Mouse (Mus musculus) layer of hippocampus, postnatal 10 days (tissue): Measurements from ENCODE around the gene Vps25. TPM values are rescaled to one million over a fixed set of nuclear protein-coding genes. Genes with fewer than 3 reads are reported as not detected.

Experiments
- DNase-seq, 2 experiments: peaks; one replicate each; pipeline ENCODE4 v3.0.0; 2021; ENCODE audit warnings: low spot score in 2 of 2
- long read RNA-seq: library from polyadenylated mRNA; stranded (forward); transcript quantifications from one replicate; pipeline ENCODE4 v2.0.0, GENCODE M21; 2023
- total RNA-seq, 2 experiments: library from RNA; stranded (reverse); gene quantifications; 2 replicates each; pipeline ENCODE4 v1.2.3; 2021

Vps25 gene
- 10 to 100 TPM; 78.4 to 81.9 TPM for total RNA-seq
- long read RNA-seq, transcript Vps25-202 (6 exons, 1,106 nt), result major isoform, 142 of 161 reads
- long read RNA-seq, transcript Vps25-205 (5 exons, 790 nt), result minor isoform, 12 of 161 reads
- long read RNA-seq, partial matches to known transcripts, result 0 of 161 reads
- long read RNA-seq, other reads (novel, unspliced or antisense), result 2 of 161 reads

DNA sequence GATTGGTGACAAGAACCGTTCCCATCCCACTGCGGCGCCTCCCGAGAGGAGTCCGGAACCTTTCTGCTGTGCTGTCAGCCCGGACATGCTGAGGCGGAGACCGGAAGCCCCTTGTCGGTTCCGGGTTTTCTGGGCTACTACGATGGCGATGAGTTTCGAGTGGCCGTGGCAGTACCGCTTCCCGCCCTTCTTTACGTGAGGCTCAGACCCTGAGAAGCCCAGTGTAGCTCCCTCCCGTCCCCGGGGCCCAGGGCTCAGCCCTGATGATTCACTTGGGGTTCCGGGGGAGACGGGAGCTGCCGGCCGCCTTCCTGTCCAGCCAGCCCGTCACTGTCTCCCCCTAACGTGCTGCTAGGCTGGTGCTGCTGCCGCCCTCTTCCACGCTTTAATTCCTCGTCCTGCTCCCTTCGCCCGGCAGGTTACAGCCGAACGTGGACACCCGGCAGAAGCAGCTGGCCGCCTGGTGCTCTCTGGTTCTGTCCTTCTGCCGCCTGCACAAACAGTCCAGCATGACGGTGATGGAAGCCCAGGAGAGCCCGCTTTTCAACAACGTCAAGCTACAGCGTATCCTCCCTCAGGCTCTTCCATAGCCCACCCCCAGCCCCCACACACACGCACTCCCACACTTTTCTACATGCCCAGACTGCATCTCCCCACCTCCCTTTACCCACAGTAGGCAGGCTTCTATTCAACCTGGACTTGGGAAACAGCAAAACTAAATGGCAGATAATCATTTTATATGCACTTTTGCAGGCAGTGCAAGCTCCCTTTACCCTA, at the start of gene Vps25:
Gene Vps25, plus strand, starts transcription at position 95 of the 777 bp plus-strand sequence.
- DNase-seq, result peak; percentile 84 to 89

DNA sequence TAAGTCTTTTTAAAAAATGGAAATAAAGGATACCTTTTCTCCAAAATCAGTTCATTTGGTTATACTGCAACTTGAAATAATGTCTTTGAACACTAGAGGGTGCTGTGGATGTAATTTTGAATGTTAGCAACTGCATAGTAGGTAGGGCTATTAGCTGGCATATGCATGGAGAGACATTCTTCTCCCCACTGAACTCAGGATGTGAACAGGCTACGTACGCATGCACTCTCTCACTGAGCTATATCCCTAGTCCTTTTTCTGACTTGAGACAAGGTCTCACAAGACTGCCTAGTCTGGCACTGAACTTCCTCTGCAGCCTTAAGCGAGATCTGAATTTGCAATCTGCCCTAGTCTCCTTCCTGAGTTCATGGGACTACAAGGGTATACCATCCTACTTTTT, 41.5 kb upstream of the Vps25 start:
- DNase-seq, result peak; percentile 18 to 20

- DNase-seq, result no peak
Measured at GRCm38 (mm10) chr11:101216936-101217335, 36.6 kb upstream of the Vps25 start.

DNA sequence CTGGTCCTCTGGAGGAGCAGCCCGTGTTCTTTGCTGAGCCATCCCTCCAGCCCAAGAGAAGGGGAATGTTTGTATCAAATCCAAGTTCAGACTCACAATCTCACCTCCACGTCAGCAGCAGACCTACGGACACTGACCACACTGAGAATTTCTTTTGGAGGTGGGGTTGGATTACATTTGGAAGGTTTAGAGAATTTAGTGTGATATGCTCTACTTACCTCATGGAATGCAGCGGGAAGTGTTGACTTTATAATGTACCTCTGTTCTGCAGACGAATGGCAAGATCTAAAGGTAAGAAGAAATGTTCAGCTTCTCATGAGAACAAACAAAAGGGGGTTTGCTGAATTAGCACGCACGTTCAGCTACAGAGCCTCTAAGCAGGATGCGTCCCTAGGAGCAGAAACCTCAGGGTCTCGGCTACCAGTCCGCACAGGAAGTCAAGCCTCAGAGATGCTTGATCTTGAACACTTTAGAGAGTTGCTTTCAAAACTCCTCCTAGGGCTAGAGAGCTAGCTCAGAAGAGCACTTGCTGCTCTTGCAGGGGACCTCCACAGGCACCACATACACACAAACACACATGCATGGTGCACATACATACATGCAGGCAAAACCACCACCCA, 35.0 kb upstream of the Vps25 start:
- DNase-seq, result no peak

DNA sequence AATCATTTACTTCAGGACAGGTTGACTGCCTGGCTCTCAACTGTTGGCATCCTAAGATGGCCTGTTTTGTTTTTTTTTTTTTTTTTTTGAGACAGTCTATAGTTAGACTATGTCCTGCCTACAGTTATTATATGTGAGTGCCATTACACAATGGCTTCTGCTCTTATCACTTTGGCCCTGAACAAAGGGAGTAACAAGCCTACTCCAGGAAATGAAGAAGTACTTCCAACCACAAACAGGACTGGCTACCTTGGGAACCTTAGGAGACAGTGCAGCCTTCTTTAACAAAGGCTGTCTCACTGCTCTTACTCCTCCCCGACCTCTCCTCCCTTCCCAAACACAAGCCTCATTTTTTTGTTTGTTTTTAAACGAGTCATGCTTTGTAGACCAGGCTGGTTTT, 32.7 kb upstream of the Vps25 start:
- no peak for DNase-seq

DNA sequence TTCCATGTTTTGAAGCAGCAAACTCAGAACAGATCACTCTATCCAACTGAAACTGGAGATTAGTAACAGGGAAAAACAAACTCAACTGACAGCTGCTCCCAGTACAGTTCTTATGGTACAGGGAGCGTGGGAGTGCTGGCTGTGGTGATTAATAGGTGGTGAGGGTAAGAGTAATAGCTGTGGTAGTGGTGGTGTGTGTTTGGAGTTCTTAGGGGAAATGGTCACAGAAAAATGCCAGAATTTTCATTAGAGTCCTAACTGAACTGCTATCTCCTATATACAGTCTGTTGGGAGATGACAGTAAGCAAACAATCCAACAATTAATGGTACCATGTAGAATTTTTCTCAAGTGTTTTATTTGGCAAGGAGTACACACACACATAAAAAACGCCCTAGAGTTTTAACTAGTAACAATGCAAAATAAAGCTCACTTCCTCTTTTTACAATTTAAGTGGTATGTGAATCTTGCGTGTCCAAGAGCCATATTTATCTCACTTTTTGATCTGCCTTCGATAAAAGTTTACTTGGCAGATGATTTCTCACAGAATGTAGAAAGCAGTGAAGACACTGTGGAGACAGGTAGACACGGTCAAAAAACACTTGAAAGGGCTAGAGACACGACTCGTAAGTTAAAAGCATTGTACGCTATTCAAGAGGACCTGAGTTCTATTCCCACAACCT, 32.1 kb upstream of the Vps25 start:
- DNase-seq, result no peak

- no peak for DNase-seq
Measured at GRCm38 (mm10) chr11:101224337-101224736, 29.2 kb upstream of the Vps25 start.

GRCm38 (mm10) chr11:101225331-101226064, 28.0 kb upstream of the Vps25 start:
- no peak for DNase-seq

- DNase-seq, result peak; percentile 86 to 89
Measured at GRCm38 (mm10) chr11:101226065-101226701, 27.3 kb upstream of the Vps25 start, which contains the start of gene Ezh1. Gene Ezh1, minus strand, starts transcription at chr11:101226463.

DNA sequence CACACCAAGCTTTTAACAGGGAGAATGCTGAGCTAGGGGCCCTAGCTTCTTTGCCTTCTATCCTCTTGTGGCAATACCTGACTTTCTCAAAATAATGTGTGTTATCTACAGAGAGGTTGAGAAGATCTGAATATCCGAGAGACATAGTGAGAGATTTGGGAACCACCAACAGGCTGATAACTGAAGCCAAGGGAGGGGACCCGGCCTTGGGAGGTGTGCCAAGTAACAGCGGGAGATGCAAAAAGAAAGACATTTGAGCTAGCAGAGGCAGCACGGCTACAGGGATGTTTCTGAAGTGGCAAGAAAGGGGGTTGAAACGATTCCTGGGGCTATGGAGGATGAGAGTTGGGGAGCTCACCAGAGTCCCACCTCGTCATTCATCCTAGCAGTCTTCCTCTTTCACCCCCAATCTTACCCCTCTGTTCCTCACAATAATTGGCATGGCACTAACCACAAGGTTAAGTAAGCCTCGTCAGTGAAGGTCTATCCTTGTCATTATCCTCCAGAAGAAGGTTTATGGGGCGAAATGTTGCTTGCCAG, 24.1 kb upstream of the Vps25 start:
- DNase-seq, result no peak

DNA sequence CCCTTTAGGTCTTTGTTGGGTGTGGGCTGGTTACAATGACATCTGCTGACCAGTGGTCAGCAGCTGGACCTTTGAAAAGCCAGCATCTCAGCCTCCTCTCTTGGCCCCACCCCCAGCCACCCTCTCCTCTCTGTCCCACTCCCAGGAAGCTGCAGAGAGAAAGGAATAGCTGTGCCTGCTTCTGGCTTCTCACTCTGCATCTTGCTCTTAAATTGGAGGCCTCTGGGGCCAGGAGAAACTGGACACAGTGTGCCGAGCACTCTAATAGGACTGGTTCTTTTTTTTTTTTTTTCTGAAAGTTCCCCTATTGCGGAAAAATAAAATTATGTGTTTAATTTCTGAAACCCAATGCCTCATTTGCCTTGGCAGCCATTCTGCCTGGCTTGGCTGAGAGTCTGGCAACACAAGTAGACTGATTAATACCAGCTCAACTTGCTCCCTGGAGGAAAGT, 23.4 kb upstream of the Vps25 start:
- no peak for DNase-seq

- DNase-seq, result no peak
Measured at GRCm38 (mm10) chr11:101230526-101230925, 23.0 kb upstream of the Vps25 start.

DNA sequence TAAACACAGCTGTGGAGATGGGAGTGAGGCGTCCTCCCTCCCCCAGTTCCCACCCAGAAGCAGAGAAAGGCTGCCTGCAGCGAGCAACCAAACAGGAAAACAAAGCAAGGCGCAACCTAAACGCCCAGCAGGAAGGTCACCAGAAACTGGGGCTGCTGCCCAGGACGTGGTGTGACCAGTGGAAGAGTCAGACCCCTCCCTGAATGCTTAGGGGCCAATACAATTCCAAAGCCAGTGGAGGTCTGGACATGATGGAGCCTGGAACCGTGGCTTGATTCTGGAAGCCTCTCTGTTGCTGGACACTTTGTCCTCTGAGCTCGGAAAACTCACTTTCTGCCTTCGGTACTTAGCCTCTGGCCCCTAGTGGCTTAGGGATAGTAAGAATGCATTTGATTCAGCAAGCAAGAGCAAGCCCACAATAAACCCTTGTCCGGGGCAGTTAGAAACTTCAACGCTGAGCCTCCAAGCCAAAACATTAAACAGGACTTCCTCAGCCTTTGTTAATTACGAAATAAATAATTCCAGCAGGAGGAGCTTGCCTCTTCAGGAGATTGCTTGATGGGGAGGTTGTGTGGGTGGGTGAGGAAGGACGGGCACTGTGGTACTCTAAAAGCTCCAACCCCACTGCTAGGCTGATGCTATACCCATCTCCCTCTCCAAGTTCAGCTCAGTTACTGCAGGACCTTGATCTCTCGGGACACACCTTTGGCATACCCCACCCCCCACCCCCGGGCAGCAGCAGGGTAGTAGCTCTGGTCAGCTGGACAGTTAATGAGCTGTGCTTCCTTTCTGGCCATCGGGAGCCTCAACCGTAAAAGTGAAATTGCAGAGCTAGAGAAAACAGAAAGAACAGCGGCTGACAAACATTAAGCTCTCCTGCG, 22.3 kb upstream of the Vps25 start:
- peak in 1 of 2 experiments; percentile 32 for DNase-seq

DNA sequence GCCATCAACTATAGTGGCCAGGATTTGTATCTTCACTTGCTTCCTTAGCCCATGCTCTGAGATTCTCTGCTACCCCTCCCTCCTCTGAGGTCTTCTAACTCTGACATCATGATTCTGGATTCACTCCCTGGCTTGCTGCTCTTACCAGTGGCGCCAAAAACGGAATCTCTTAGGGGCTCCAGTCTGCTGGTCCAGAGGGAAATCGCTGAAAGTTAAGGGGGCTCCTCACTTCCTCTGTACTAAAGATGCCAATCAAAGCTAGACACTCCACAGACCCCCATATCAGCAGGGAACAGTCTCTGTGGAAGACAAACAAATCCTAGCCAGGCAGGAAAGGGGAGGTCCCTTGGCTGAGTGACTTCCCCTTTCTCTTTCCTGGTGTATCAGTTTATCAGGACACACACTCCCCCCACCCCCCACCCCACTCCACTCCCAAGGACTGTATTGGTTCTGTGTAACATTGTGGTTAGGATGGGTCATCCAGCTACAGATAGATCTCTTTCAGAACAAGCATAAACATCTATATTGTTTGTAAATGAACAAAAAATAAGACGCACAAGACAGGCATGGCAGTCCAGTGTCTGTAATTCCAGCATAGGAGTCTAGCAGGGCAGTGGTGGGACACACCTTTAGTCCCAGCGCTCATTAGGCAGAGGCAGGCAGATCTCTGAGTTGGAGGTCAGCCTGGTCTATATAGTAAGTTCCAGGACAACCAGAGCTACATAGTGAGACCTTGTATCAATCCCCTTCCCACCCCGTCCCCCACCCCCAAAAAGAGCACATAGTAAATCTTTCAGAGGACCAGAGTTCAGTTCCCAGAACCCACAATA, 21.3 kb upstream of the Vps25 start:
- no peak for DNase-seq

- no peak for DNase-seq
Measured at GRCm38 (mm10) chr11:101233240-101233639, 20.3 kb upstream of the Vps25 start.

DNA sequence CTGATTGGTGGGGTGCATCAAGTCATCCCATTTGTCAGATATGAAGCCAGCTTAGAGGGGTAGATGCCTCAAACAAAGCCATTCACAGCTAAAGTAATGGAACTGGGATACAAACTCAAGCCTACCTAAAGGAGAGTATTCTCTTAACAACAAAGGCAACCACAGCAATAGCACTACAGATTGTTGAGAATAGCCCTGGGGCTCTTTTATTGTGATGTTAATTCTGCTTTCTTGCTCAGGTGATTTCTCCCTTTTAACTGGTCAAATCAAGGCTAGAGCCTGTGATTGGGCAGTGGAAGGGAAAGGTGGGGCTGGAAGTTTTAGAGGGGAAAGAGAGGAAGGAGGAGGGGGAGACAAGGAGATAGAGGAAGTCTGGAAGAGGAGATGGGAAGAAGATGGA, 19.4 kb upstream of the Vps25 start:
- no peak for DNase-seq

DNA sequence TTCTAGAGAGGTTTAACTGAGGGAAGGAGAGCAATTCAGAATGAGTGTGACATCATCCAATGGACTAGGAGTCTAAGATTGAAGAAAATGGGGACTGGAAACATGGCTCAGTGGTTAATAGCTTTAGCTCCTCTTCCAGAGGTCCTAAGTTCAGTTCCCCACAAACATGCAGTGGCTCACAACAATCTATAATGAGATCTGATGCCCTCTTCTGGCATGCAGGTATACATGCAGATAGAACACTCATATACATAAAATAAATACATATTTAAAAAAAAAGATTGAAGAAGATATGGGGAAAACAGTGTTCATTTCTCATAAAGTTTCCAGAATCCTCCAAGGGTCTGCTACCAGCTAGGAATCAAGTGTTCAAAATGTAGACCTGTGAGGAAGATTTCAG, 18.1 kb upstream of the Vps25 start:
- no peak for DNase-seq

DNA sequence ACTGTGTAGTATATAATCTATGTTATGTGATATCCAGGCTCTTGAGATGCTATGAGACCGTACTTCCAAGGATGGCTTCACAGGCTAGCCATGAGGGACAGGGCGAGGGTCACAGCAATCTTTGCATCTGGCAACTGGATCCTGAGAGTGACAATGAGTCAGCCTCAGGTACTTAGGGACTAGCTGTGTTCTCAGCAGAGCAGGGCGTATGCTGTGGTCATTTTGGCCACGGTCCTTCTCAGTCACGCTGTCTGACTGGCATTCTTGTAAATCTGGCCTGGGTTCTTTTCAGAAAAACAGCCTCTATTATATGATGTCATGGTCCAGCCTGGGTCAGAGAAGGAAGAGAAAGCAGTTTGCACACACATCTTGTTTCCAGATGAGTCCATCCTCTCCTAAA, 16.7 kb upstream of the Vps25 start:
- DNase-seq, result no peak
